Mouse (Mus musculus): ENCODE data around the gene Otud7b. TPM values are rescaled to one million over a fixed set of nuclear protein-coding genes. Genes with fewer than 3 reads are reported as not detected.

Gene Otud7b
- polyA plus RNA-seq, 1 experiment, result 12.5 TPM

GRCm38 (mm10) chr3:96078711-96079110 lies 25.6 kb upstream of the Otud7b start:
- no peaks in the 10 kb centered on the region for H3K36me3 ChIP-seq (ENCODE audit: control insufficient read depth, insufficient read depth)
- no peaks in the 10 kb centered on the region for H3K79me2 ChIP-seq (ENCODE audit: control insufficient read depth, insufficient read depth)
- TF ChIP-seq CEBPB (IDR thresholded peaks at IDR 0.05; ENCODE audit: low read depth) (no peak), USF1 (IDR thresholded peaks at IDR 0.05; ENCODE audit: low read depth) (no peak), FOSL1 (IDR thresholded peaks at IDR 0.05; ENCODE audit: insufficient read depth, low read length, poor library complexity, severe bottlenecking) (no peak), MYOG (IDR thresholded peaks at IDR 0.05; ENCODE audit: control insufficient read depth, extremely low read depth, insufficient read length) (no peak), CTCF (IDR thresholded peaks at IDR 0.05; ENCODE audit: control insufficient read depth, insufficient read depth, insufficient read length) (no peak), MAX (IDR thresholded peaks at IDR 0.05) (no peak), MYOD1 (IDR thresholded peaks at IDR 0.05; ENCODE audit: control insufficient read depth, insufficient read length, low read depth) (no peak)
- no peak overlapping the region for H3ac ChIP-seq (ENCODE audit: control insufficient read depth, insufficient read length, low read depth)
- H3K79me3 ChIP-seq (ENCODE audit: low read depth), result no peaks in the 10 kb centered on the region
- H3K27me3 ChIP-seq (ENCODE audit: control insufficient read depth, insufficient read depth, insufficient read length), result no peaks in the 10 kb centered on the region
- no peak overlapping the region for H3K4me3 ChIP-seq (ENCODE audit: insufficient read depth, poor library complexity, severe bottlenecking)

- Histone ChIP-seq H3K36me3 (ENCODE audit: control insufficient read depth, insufficient read depth) (no peaks in the 10 kb centered on the region), H3K27me3 (ENCODE audit: control insufficient read depth, insufficient read depth, insufficient read length) (no peaks in the 10 kb centered on the region), H3K4me3 (ENCODE audit: insufficient read depth, poor library complexity, severe bottlenecking) (no peak overlapping the region), H3K79me3 (ENCODE audit: low read depth) (no peaks in the 10 kb centered on the region), H3K79me2 (ENCODE audit: control insufficient read depth, insufficient read depth) (no peaks in the 10 kb centered on the region), H3ac (ENCODE audit: control insufficient read depth, insufficient read length, low read depth) (no peak overlapping the region)
- TF ChIP-seq CTCF (IDR thresholded peaks at IDR 0.05; ENCODE audit: control insufficient read depth, insufficient read depth, insufficient read length) (peak; percentile 40), FOSL1 (IDR thresholded peaks at IDR 0.05; ENCODE audit: insufficient read depth, low read length, poor library complexity, severe bottlenecking) (no peak), CEBPB (IDR thresholded peaks at IDR 0.05; ENCODE audit: low read depth) (no peak), MYOD1 (IDR thresholded peaks at IDR 0.05; ENCODE audit: control insufficient read depth, insufficient read length, low read depth) (no peak), MAX (IDR thresholded peaks at IDR 0.05) (no peak), USF1 (IDR thresholded peaks at IDR 0.05; ENCODE audit: low read depth) (no peak)
These were observed 23.3 kb upstream of the Otud7b start for GRCm38 (mm10) chr3:96081006-96081405.

- Histone ChIP-seq H3K79me2 (ENCODE audit: control insufficient read depth, insufficient read depth) (no peaks in the 10 kb centered on the region), H3K79me3 (ENCODE audit: low read depth) (no peaks in the 10 kb centered on the region), H3K36me3 (ENCODE audit: control insufficient read depth, insufficient read depth) (no peaks in the 10 kb centered on the region), H3K4me3 (ENCODE audit: insufficient read depth, poor library complexity, severe bottlenecking) (no peak overlapping the region), H3K27me3 (ENCODE audit: control insufficient read depth, insufficient read depth, insufficient read length) (no peaks in the 10 kb centered on the region), H3ac (ENCODE audit: control insufficient read depth, insufficient read length, low read depth) (no peak overlapping the region)
- no peak for TF ChIP-seq MAX (IDR thresholded peaks at IDR 0.05)
- TF ChIP-seq MYOD1 (IDR thresholded peaks at IDR 0.05; ENCODE audit: control insufficient read depth, insufficient read length, low read depth), result no peak
- TF ChIP-seq CTCF (IDR thresholded peaks at IDR 0.05; ENCODE audit: control insufficient read depth, insufficient read depth, insufficient read length), result no peak
- TF ChIP-seq MYOG (IDR thresholded peaks at IDR 0.05; ENCODE audit: control insufficient read depth, extremely low read depth, insufficient read length), result no peak
- no peak for TF ChIP-seq FOSL1 (IDR thresholded peaks at IDR 0.05; ENCODE audit: insufficient read depth, low read length, poor library complexity, severe bottlenecking)
- TF ChIP-seq USF1 (IDR thresholded peaks at IDR 0.05; ENCODE audit: low read depth), result no peak
- TF ChIP-seq CEBPB (IDR thresholded peaks at IDR 0.05; ENCODE audit: low read depth), result no peak
These were observed 22.7 kb upstream of the Otud7b start for GRCm38 (mm10) chr3:96081650-96082049.

- Histone ChIP-seq H3K27me3 (ENCODE audit: control insufficient read depth, insufficient read depth, insufficient read length) (no peaks in the 10 kb centered on the region), H3K79me2 (ENCODE audit: control insufficient read depth, insufficient read depth) (no peaks in the 10 kb centered on the region), H3ac (ENCODE audit: control insufficient read depth, insufficient read length, low read depth) (no peak overlapping the region), H3K4me3 (ENCODE audit: insufficient read depth, poor library complexity, severe bottlenecking) (no peak overlapping the region), H3K36me3 (ENCODE audit: control insufficient read depth, insufficient read depth) (no peaks in the 10 kb centered on the region), H3K79me3 (ENCODE audit: low read depth) (no peaks in the 10 kb centered on the region)
- no peak for TF ChIP-seq MAX (IDR thresholded peaks at IDR 0.05)
- no peak for TF ChIP-seq CTCF (IDR thresholded peaks at IDR 0.05; ENCODE audit: control insufficient read depth, insufficient read depth, insufficient read length)
- TF ChIP-seq CEBPB (IDR thresholded peaks at IDR 0.05; ENCODE audit: low read depth), result no peak
- no peak for TF ChIP-seq FOSL1 (IDR thresholded peaks at IDR 0.05; ENCODE audit: insufficient read depth, low read length, poor library complexity, severe bottlenecking)
- TF ChIP-seq MYOD1 (IDR thresholded peaks at IDR 0.05; ENCODE audit: control insufficient read depth, insufficient read length, low read depth), result no peak
- TF ChIP-seq USF1 (IDR thresholded peaks at IDR 0.05; ENCODE audit: low read depth), result no peak
- TF ChIP-seq MYOG (IDR thresholded peaks at IDR 0.05; ENCODE audit: control insufficient read depth, extremely low read depth, insufficient read length), result no peak
These were observed 22.2 kb upstream of the Otud7b start for GRCm38 (mm10) chr3:96082100-96082499.

- Histone ChIP-seq H3ac (ENCODE audit: control insufficient read depth, insufficient read length, low read depth) (no peak overlapping the region), H3K79me2 (ENCODE audit: control insufficient read depth, insufficient read depth) (no peaks in the 10 kb centered on the region), H3K27me3 (ENCODE audit: control insufficient read depth, insufficient read depth, insufficient read length) (no peaks in the 10 kb centered on the region), H3K36me3 (ENCODE audit: control insufficient read depth, insufficient read depth) (no peaks in the 10 kb centered on the region), H3K79me3 (ENCODE audit: low read depth) (no peaks in the 10 kb centered on the region), H3K4me3 (ENCODE audit: insufficient read depth, poor library complexity, severe bottlenecking) (no peak overlapping the region)
- TF ChIP-seq CEBPB (IDR thresholded peaks at IDR 0.05; ENCODE audit: low read depth), result no peak
- TF ChIP-seq USF1 (IDR thresholded peaks at IDR 0.05; ENCODE audit: low read depth), result no peak
- TF ChIP-seq MYOG (IDR thresholded peaks at IDR 0.05; ENCODE audit: control insufficient read depth, extremely low read depth, insufficient read length), result no peak
- TF ChIP-seq FOSL1 (IDR thresholded peaks at IDR 0.05; ENCODE audit: insufficient read depth, low read length, poor library complexity, severe bottlenecking), result no peak
- TF ChIP-seq MYOD1 (IDR thresholded peaks at IDR 0.05; ENCODE audit: control insufficient read depth, insufficient read length, low read depth), result no peak
- TF ChIP-seq CTCF (IDR thresholded peaks at IDR 0.05; ENCODE audit: control insufficient read depth, insufficient read depth, insufficient read length), result no peak
- no peak for TF ChIP-seq MAX (IDR thresholded peaks at IDR 0.05)
These were observed 21.4 kb upstream of the Otud7b start for GRCm38 (mm10) chr3:96082714-96083508.

Data from C2C12 (cell line).